Mouse (Mus musculus) intestine, postnatal 0 days (tissue): ENCODE data around the gene Gstp3. TPM values are rescaled to one million over a fixed set of nuclear protein-coding genes. Genes with fewer than 3 reads are reported as not detected.

Source experiments
- ATAC-seq: fragments of 200-750 bp; cut with Nextera tagmentation; 2 replicates; pipeline ENCODE4 v1.8.0; 2017; ENCODE audit warnings: mild to moderate bottlenecking, moderate TSS enrichment, moderate library complexity
- H3K27ac ChIP-seq: fragments of 300-500 bp; sonication (generic); 2 replicates; pipeline ENCODE4 v1.5.1; 2014; ENCODE audit warnings: mild to moderate bottlenecking, low read depth, low read length, moderate library complexity
- H3K27me3 ChIP-seq: fragments of 300-500 bp; sonication (generic); replicated peaks from 2 replicates; pipeline ENCODE4 v1.6.1; 2014; ENCODE audit warnings: low read length, mixed read lengths; ENCODE audit not compliant: control insufficient read depth, insufficient read depth
- H3K36me3 ChIP-seq: fragments of 300-500 bp; sonication (generic); 2 replicates; pipeline ENCODE4 v1.6.1; 2014; ENCODE audit warnings: mild to moderate bottlenecking, moderate library complexity; ENCODE audit not compliant: control insufficient read depth, insufficient read depth
- H3K4me1 ChIP-seq: fragments of 300-500 bp; sonication (generic); replicated peaks from 2 replicates; pipeline ENCODE4 v1.6.1; 2014; ENCODE audit warnings: antibody characterized with exemption, low read length, mixed read lengths; ENCODE audit not compliant: control insufficient read depth, insufficient read depth
- H3K4me2 ChIP-seq: fragments of 300-500 bp; sonication (generic); replicated peaks from 2 replicates; pipeline ENCODE4 v1.6.1; 2014; ENCODE audit warnings: low read depth, mild to moderate bottlenecking, moderate library complexity
- H3K4me3 ChIP-seq: fragments of 300-500 bp; sonication (generic); 2 replicates; pipeline ENCODE4 v1.5.1; 2014; ENCODE audit warnings: low read depth, low read length
- H3K9ac ChIP-seq: fragments of 300-500 bp; sonication (generic); 2 replicates; pipeline ENCODE4 v1.6.1; 2014; ENCODE audit warnings: mild to moderate bottlenecking, low read depth, low read length
- H3K9me3 ChIP-seq: fragments of 300-500 bp; sonication (generic); 2 replicates; pipeline ENCODE4 v1.6.1; 2016; ENCODE audit warnings: mixed run types; ENCODE audit not compliant: control insufficient read depth
- CTCF ChIP-seq: sonication (generic); IDR thresholded peaks from 2 replicates; pipeline ENCODE4 v1.5.1; 2016; ENCODE audit warnings: low read depth, mild to moderate bottlenecking, control low read depth, antibody characterized with exemption, moderate library complexity
- WGBS: fragments of 180-500 bp; shearing (Covaris S2); extraction: QIAGEN DNeasy Blood & Tissue Kit; methylation state at CpG from one replicate; pipeline ENCODE4 v1.1.7; 2014; 5-methylcytosine and 5-hydroxymethylcytosine counted together
- polyA plus RNA-seq: library from polyadenylated mRNA; unstranded; fragments of >200 nt; fragmentation: Nextera tagmentation; extraction: Ambion mirVana; gene quantifications from 2 replicates; pipeline ENCODE4 v1.2.1, GENCODE M21; 2015

Gstp3 gene
- polyA plus RNA-seq, 1 experiment from 2014 or later, result 68.7 TPM

DNA sequence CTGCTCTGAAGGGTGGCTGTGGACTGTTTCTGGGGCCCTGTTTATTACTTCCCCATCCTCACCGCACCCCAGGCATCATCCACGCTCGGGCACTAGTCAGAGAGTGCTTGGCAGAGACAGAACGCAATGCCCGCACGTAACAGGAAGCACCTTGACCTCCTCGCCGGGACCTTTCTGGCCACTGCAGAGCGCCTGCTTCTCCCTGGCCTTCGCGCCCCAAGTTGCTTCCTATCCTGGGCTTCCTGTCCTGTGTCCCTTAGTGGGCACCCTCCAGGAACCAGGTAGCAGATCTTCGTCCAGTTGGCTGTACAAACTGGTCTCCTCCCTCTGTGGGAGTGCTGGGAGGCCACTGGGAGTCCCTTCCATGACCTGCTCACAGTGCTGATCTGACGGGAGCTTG, 39.1 kb upstream of the Gstp3 start:
- Histone ChIP-seq H3K27me3 (no peaks in the 10 kb centered on the region), H3K4me2 (peak overlapping the region; percentile 93), H3K36me3 (peaks cover 7% of the 10 kb centered on the region; the same call in 1 of the 2 replicates), H3K9me3 (no peaks in the 10 kb centered on the region), H3K9ac (no peak overlapping the region), H3K4me1 (peaks cover 3% of the 10 kb centered on the region; the same call in 1 of the 2 replicates), H3K27ac (peak overlapping the region; percentile 43), H3K4me3 (no peak overlapping the region)
- ATAC-seq, result no peak
- no peak for TF ChIP-seq CTCF
- 88% methylated on average over 13 of the region's 13 CpGs for WGBS

- TF ChIP-seq CTCF, result no peak
- Histone ChIP-seq H3K27ac (peak overlapping the region; percentile 85), H3K4me1 (peaks cover 3% of the 10 kb centered on the region; the same call in 1 of the 2 replicates), H3K9ac (peak overlapping the region; percentile 38), H3K4me2 (peak overlapping the region; percentile 76), H3K4me3 (peak overlapping the region; percentile 51), H3K27me3 (no peaks in the 10 kb centered on the region), H3K36me3 (no peaks in the 10 kb centered on the region; the same call in 1 of the 2 replicates), H3K9me3 (no peaks in the 10 kb centered on the region)
- ATAC-seq, result peak; percentile 59
- whole genome bisulfite sequencing, result 0% methylated on average over 21 of the region's 21 CpGs
These were observed 38.1 kb upstream of the Gstp3 start for GRCm38 (mm10) chr19:4097441-4097825.

GRCm38 (mm10) chr19:4096642-4097440, 37.5 kb upstream of the Gstp3 start, which contains the start of gene Cdk2ap2:
Cdk2ap2 (plus strand) TSS chr19:4097182.
- peak within 1 kb of the TSS; percentile 51 for H3K4me3 ChIP-seq
- peak within 1 kb of the TSS; percentile 86 for H3K27ac ChIP-seq
- H3K4me1 ChIP-seq, result peaks cover 3% of the 10 kb centered on the region; the same call in 1 of the 2 replicates
- WGBS, result under 1% methylated on average over 65 of the region's 65 CpGs
- peak within 1 kb of the TSS; percentile 76 for H3K4me2 ChIP-seq
- no peaks in the 10 kb centered on the region for H3K27me3 ChIP-seq
- peak; percentile 91 for ATAC-seq
- peak within 1 kb of the TSS; percentile 55 for H3K9ac ChIP-seq
- no peaks in the 10 kb centered on the region; the same call in 1 of the 2 replicates for H3K36me3 ChIP-seq
- TF ChIP-seq CTCF, result no peak
- no peaks in the 10 kb centered on the region for H3K9me3 ChIP-seq

DNA sequence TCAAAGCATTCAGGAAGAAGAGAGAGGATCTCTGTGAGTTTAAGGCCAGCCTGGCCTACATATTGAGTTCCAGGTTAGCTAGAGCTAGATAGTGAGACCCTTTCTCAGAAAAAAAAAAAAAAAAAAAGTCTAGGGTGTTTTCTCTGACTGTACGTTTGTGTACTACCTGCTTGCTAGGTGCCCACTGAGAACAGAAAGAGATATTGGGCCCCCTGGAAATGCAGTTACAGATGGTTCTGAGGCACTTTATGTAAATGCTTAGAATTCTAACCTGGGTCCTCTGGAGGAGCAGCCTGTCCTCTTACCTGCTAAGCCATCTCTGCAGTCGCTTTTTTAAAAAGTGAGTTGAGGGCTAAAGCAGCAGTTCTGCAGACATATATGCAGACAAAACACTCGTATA, 36.4 kb upstream of the Gstp3 start:
- Histone ChIP-seq H3K9ac (no peak overlapping the region), H3K9me3 (no peaks in the 10 kb centered on the region), H3K4me2 (no peak overlapping the region), H3K27me3 (no peaks in the 10 kb centered on the region), H3K4me1 (peaks cover 3% of the 10 kb centered on the region; the same call in 1 of the 2 replicates), H3K27ac (no peak overlapping the region), H3K4me3 (no peak overlapping the region), H3K36me3 (no peaks in the 10 kb centered on the region; the same call in 1 of the 2 replicates)
- 70% methylated on average over 3 of the region's 3 CpGs for WGBS
- no peak for ATAC-seq
- TF ChIP-seq CTCF, result no peak

GRCm38 (mm10) chr19:4094774-4095303, 35.5 kb upstream of the Gstp3 start:
- no peaks in the 10 kb centered on the region for H3K27me3 ChIP-seq
- H3K4me1 ChIP-seq, result peaks cover 3% of the 10 kb centered on the region; the same call in 1 of the 2 replicates
- ATAC-seq, result no peak
- H3K27ac ChIP-seq, result no peak overlapping the region
- no peak overlapping the region for H3K9ac ChIP-seq
- no peak for TF ChIP-seq CTCF
- 62% methylated on average over 5 of the region's 5 CpGs for WGBS
- no peak overlapping the region for H3K4me2 ChIP-seq
- no peaks in the 10 kb centered on the region for H3K9me3 ChIP-seq
- no peak overlapping the region for H3K4me3 ChIP-seq
- H3K36me3 ChIP-seq, result no peaks in the 10 kb centered on the region; the same call in 1 of the 2 replicates

GRCm38 (mm10) chr19:4094348-4094747, 35.0 kb upstream of the Gstp3 start:
- peaks cover 3% of the 10 kb centered on the region; the same call in 1 of the 2 replicates for H3K4me1 ChIP-seq
- 55% methylated on average over 3 of the region's 3 CpGs for WGBS
- no peak for TF ChIP-seq CTCF
- H3K27ac ChIP-seq, result no peak overlapping the region
- H3K4me2 ChIP-seq, result no peak overlapping the region
- no peaks in the 10 kb centered on the region; the same call in 1 of the 2 replicates for H3K36me3 ChIP-seq
- ATAC-seq, result no peak
- H3K27me3 ChIP-seq, result no peaks in the 10 kb centered on the region
- H3K9me3 ChIP-seq, result no peaks in the 10 kb centered on the region
- H3K9ac ChIP-seq, result no peak overlapping the region
- no peak overlapping the region for H3K4me3 ChIP-seq
